ENCODE assay signal across 21 mouse cellular contexts in genomic region chr5:134121893-134122259, GRCm38 (mm10). TPM values are rescaled to one million over a fixed set of nuclear protein-coding genes. Genes with fewer than 3 reads are reported as not detected.
DNase-seq lines count a peak whose midpoint lies in the region; ATAC-seq and TF ChIP-seq lines count a peak whose summit lies in the region.
"Had no signal": no experiment of that assay in that cellular context is flagged by ENCODE, and none has a peak within 500 bp of the region (broad histone marks: within the 10 kb centered on the region; RNA-seq: fewer than 3 reads in every experiment).

No protein-coding gene starts in this region.

- no peak for DNase-seq in heart, adult 8-10 months (ENCODE audit: low spot score)
- no peak for DNase-seq in heart, postnatal 14 days
- no peak for DNase-seq in ES-E14 (ENCODE audit: low read depth, low spot score)
- DNase-seq in forebrain, embryonic 11.5 days (ENCODE audit: low spot score) = no peak
- DNase-seq in T-cell, adult 2 months (ENCODE audit: low spot score) = no peak
- DNase-seq: cerebellum, adult 11 months; cerebellum, adult 8-10 months; cerebellum, postnatal 14 days; gastrocnemius, postnatal 10 days; kidney, adult 11 months; kidney, adult 9 months had no signal

- intact Hi-C loops in heart, postnatal 14 days (cut with DNase I) = no loop called here

- in situ Hi-C loops in ES-E14 (cut with MboI; ENCODE audit: low sequenced_read_pairs in 2 of 2, unreplicated experiment in 2 of 2) = no loop called here

- H3K4me2 ChIP-seq in heart, embryonic 11.5 days = no peak overlapping the region
- no peak overlapping the region for H3K4me2 ChIP-seq in heart, embryonic 16.5 days (ENCODE audit: low read depth, low read length)
- no peak overlapping the region for H3K4me2 ChIP-seq in forebrain, embryonic 11.5 days (ENCODE audit: low read depth, low read length, severe bottlenecking)
- H3K4me2 ChIP-seq: embryonic facial prominence, embryonic 15.5 days; forebrain, embryonic 15.5 days; hindbrain, embryonic 13.5 days had no signal

- H3K36me3 ChIP-seq in heart, embryonic 11.5 days (ENCODE audit: control insufficient read depth, insufficient read depth, low read length) = no peaks in the 10 kb centered on the region; the same call in 1 of the 2 replicates
- H3K36me3 ChIP-seq in heart, embryonic 16.5 days (ENCODE audit: control insufficient read depth, insufficient read depth) = peaks cover 3% of the 10 kb centered on the region
- H3K36me3 ChIP-seq in ES-E14 (ENCODE audit: control insufficient read depth, insufficient read depth, low read length, poor library complexity, severe bottlenecking) = no peaks in the 10 kb centered on the region
- peaks cover 4% of the 10 kb centered on the region; the same call in 1 of the 2 replicates for H3K36me3 ChIP-seq in forebrain, embryonic 11.5 days (ENCODE audit: control insufficient read depth, insufficient read depth, low read length)

- WGBS in heart, embryonic 11.5 days (ENCODE audit: insufficient replicate concordance) = 65% methylated on average over 4 of the region's 4 CpGs
- WGBS in heart, embryonic 16.5 days = 68% methylated on average over 3 of the region's 4 CpGs
- 84% methylated on average over 4 of the region's 4 CpGs for WGBS in forebrain, embryonic 11.5 days

- H3K9me3 ChIP-seq in heart, embryonic 11.5 days (replicated peaks; ENCODE audit: control insufficient read depth, low read length) = no peaks in the 10 kb centered on the region
- H3K9me3 ChIP-seq in heart, embryonic 16.5 days (replicated peaks; ENCODE audit: control insufficient read depth, low read length) = peaks cover 4% of the 10 kb centered on the region; the same call in 1 of the 2 replicates
- no peaks in the 10 kb centered on the region for H3K9me3 ChIP-seq in ES-E14 (ENCODE audit: control insufficient read depth, insufficient read depth, low read depth, low read length)
- no peaks in the 10 kb centered on the region for H3K9me3 ChIP-seq in forebrain, embryonic 11.5 days (ENCODE audit: control insufficient read depth, low read length)
- H3K9me3 ChIP-seq: embryonic facial prominence, embryonic 15.5 days; forebrain, embryonic 15.5 days; hindbrain, embryonic 13.5 days had no signal

- ATAC-seq in heart, embryonic 11.5 days (replicated peaks; ENCODE audit: insufficient number of reproducible peaks, low FRiP score, low TSS enrichment) = no peak
- ATAC-seq in heart, embryonic 16.5 days (replicated peaks; ENCODE audit: extremely low read depth, insufficient read depth, low FRiP score) = no peak
- no peak for ATAC-seq in forebrain, embryonic 11.5 days (replicated peaks; ENCODE audit: low FRiP score)
- ATAC-seq: forebrain, embryonic 15.5 days; hindbrain, postnatal 0 days had no signal

- peaks cover 17% of the 10 kb centered on the region for H3K4me1 ChIP-seq in heart, embryonic 11.5 days (ENCODE audit: control insufficient read depth, insufficient read depth, low read length)
- H3K4me1 ChIP-seq in heart, embryonic 16.5 days (ENCODE audit: control insufficient read depth, insufficient read depth, low read length) = peaks cover 31% of the 10 kb centered on the region
- H3K4me1 ChIP-seq in ES-E14 (ENCODE audit: control insufficient read depth in 2 of 2, insufficient read depth in 2 of 2, low read length in 2 of 2, poor library complexity in 1 of 2) = peaks cover 0 to 13% of the 10 kb centered on the region in 2 experiments; a peak in 2 of 4 replicates
- no peaks in the 10 kb centered on the region for H3K4me1 ChIP-seq in forebrain, embryonic 11.5 days (replicated peaks; ENCODE audit: control insufficient read depth, insufficient read depth, low read length)
- H3K4me1 ChIP-seq: embryonic facial prominence, embryonic 15.5 days had no signal

- H3K9ac ChIP-seq in heart, embryonic 11.5 days (ENCODE audit: low read depth, low read length) = no peak overlapping the region
- H3K9ac ChIP-seq in heart, embryonic 16.5 days (ENCODE audit: low read length) = no peak overlapping the region
- no peak overlapping the region for H3K9ac ChIP-seq in ES-E14 (ENCODE audit: insufficient read depth, low read depth, low read length, poor library complexity, severe bottlenecking)
- no peak overlapping the region for H3K9ac ChIP-seq in forebrain, embryonic 11.5 days (ENCODE audit: low read length)
- H3K9ac ChIP-seq: embryonic facial prominence, embryonic 15.5 days; forebrain, embryonic 15.5 days; hindbrain, embryonic 13.5 days had no signal

- H3K4me3 ChIP-seq in heart, embryonic 11.5 days (ENCODE audit: low read depth, low read length) = no peak overlapping the region
- no peak overlapping the region for H3K4me3 ChIP-seq in heart, embryonic 16.5 days (ENCODE audit: low read length)
- H3K4me3 ChIP-seq in ES-E14 (ENCODE audit: insufficient read depth in 1 of 2, low read depth in 1 of 2, low read length in 2 of 2, poor library complexity in 1 of 2, severe bottlenecking in 1 of 2) = no peak overlapping the region
- no peak overlapping the region for H3K4me3 ChIP-seq in forebrain, embryonic 11.5 days (ENCODE audit: low read depth, low read length)
- H3K4me3 ChIP-seq: embryonic facial prominence, embryonic 15.5 days; erythroblast, embryonic 14.5 days; forebrain, embryonic 10.5 days; forebrain, embryonic 15.5 days; hindbrain, embryonic 13.5 days had no signal

- H3K27me3 ChIP-seq in heart, embryonic 11.5 days (ENCODE audit: control insufficient read depth, insufficient read depth, low read length) = no peaks in the 10 kb centered on the region
- no peaks in the 10 kb centered on the region for H3K27me3 ChIP-seq in heart, embryonic 16.5 days (ENCODE audit: control insufficient read depth, insufficient read depth, low read length)
- no peaks in the 10 kb centered on the region for H3K27me3 ChIP-seq in forebrain, embryonic 11.5 days (ENCODE audit: control insufficient read depth, insufficient read depth, low read length)
- H3K27me3 ChIP-seq: embryonic facial prominence, embryonic 15.5 days; forebrain, embryonic 15.5 days; hindbrain, embryonic 13.5 days; Patski had no signal

- H3K27ac ChIP-seq in heart, embryonic 11.5 days (ENCODE audit: low read depth, low read length) = peak overlapping the region; percentile 72; the same call in 1 of the 2 replicates
- peak overlapping the region; percentile 70 for H3K27ac ChIP-seq in heart, embryonic 16.5 days (ENCODE audit: low read length)
- no peak overlapping the region for H3K27ac ChIP-seq in ES-E14 (ENCODE audit: insufficient read depth, low read depth, low read length, poor library complexity, severe bottlenecking)
- H3K27ac ChIP-seq in forebrain, embryonic 11.5 days (ENCODE audit: low read depth, low read length) = no peak overlapping the region
- H3K27ac ChIP-seq: embryonic facial prominence, embryonic 15.5 days; forebrain, embryonic 10.5 days; forebrain, embryonic 15.5 days; hindbrain, embryonic 13.5 days; hindbrain, postnatal 0 days; kidney, postnatal 0 days had no signal

TF ChIP-seq in ES-E14, 5 proteins besides CTCF, POLR2A, EP300 and RAD21:
- TF ChIP-seq HCFC1 (IDR thresholded peaks at IDR 0.05; ENCODE audit: borderline replicate concordance, insufficient read depth, low read length) (no peak), MAFK (IDR thresholded peaks at IDR 0.05; ENCODE audit: insufficient read depth, low read depth, low read length) (peak; percentile 68), CHD2 (IDR thresholded peaks at IDR 0.05; ENCODE audit: low read depth, low read length) (no peak)
TF ChIP-seq in ES-E14: peak in this region for 1.

RNA-seq across cellular contexts. Expression of gene Castor2, which starts 22.4 kb away (rescaled TPM):
- polyA plus RNA-seq in heart, embryonic 11.5 days (2014; fragmentation: Nextera tagmentation; extraction: Ambion mirVana) = 5.7 and 8.0 TPM in 2 replicates
- 10 to 100 TPM; 21.6 to 32.9 (median 25.9) TPM for total RNA-seq in heart, adult 8-10 months (2022)
- polyA plus RNA-seq in heart, embryonic 16.5 days (2015; fragmentation: Nextera tagmentation; extraction: Ambion mirVana) = 5.5 and 5.9 TPM in 2 replicates
- total RNA-seq in heart, postnatal 14 days (2021) = 10 to 100 TPM; 21.8 to 22.3 TPM
- total RNA-seq in ES-E14 (2012; rRNA removed) = 1.6 and 2.2 TPM in 2 replicates
- 11.8 and 13.9 TPM in 2 replicates for polyA plus RNA-seq in forebrain, embryonic 11.5 days (2014; fragmentation: Nextera tagmentation; extraction: Ambion mirVana)

RNA-seq across cellular contexts. Expression of gene Rcc1l, which starts 54.7 kb away (rescaled TPM):
- polyA plus RNA-seq in heart, embryonic 11.5 days (2014; fragmentation: Nextera tagmentation; extraction: Ambion mirVana) = 21.0 and 21.8 TPM in 2 replicates
- 10 to 100 TPM; 32.2 to 40.2 (median 33.8) TPM for total RNA-seq in heart, adult 8-10 months (2022)
- polyA plus RNA-seq in heart, embryonic 16.5 days (2015; fragmentation: Nextera tagmentation; extraction: Ambion mirVana) = 23.1 and 25.1 TPM in 2 replicates
- 10 to 100 TPM; 25.3 to 25.8 TPM for total RNA-seq in heart, postnatal 14 days (2021)
- total RNA-seq in ES-E14 (2012; rRNA removed) = 26.0 and 30.9 TPM in 2 replicates
- 29.1 and 34.7 TPM in 2 replicates for polyA plus RNA-seq in forebrain, embryonic 11.5 days (2014; fragmentation: Nextera tagmentation; extraction: Ambion mirVana)

Comparison
In these comparisons a context has a peak if more than half of its experiments do, and no peak if none do; other contexts are left out.
1. H3K27ac ChIP-seq: peak in heart, embryonic 11.5 days (single experiment) and heart, embryonic 16.5 days (single experiment); none in ES-E14 (single experiment) and forebrain, embryonic 11.5 days (single experiment).